Mouse (Mus musculus) lung, postnatal 36 days (tissue): Measurements from ENCODE around the gene Tff3.
A peak's percentile ranks its signal among the peaks of the same experiment; 100 is the strongest.

Source experiments
- DNase-seq: peaks from one replicate; pipeline ENCODE4 v3.0.0; 2022; ENCODE audit warnings: mixed read lengths

The Tff3 gene

GRCm38 (mm10) chr17:31119429-31119828, 10.0 kb downstream of the Tff3 start:
- DNase-seq, result peak; percentile 90

GRCm38 (mm10) chr17:31117946-31118345, 11.5 kb downstream of the Tff3 start:
- no peak for DNase-seq

- no peak for DNase-seq
Measured at GRCm38 (mm10) chr17:31116063-31116462, 13.4 kb downstream of the Tff3 start.

GRCm38 (mm10) chr17:31113191-31113856, 16.1 kb downstream of the Tff3 start:
- DNase-seq, result no peak

- peak; percentile 52 for DNase-seq
Measured at GRCm38 (mm10) chr17:31108388-31108787, 21.1 kb downstream of the Tff3 start.

- DNase-seq, result no peak
Measured at GRCm38 (mm10) chr17:31103823-31104222, 25.6 kb downstream of the Tff3 start.

- DNase-seq, result no peak
Measured at GRCm38 (mm10) chr17:31103007-31103570, 26.4 kb downstream of the Tff3 start.

- no peak for DNase-seq
Measured at GRCm38 (mm10) chr17:31098788-31099187, 30.7 kb downstream of the Tff3 start.

- no peak for DNase-seq
Measured at GRCm38 (mm10) chr17:31096893-31097292, 32.6 kb downstream of the Tff3 start.

- DNase-seq, result no peak
Measured at GRCm38 (mm10) chr17:31095570-31095969, 33.9 kb downstream of the Tff3 start.

GRCm38 (mm10) chr17:31094781-31095180, 34.7 kb downstream of the Tff3 start:
- no peak for DNase-seq

- DNase-seq, result no peak
Measured at GRCm38 (mm10) chr17:31091023-31091735, 38.3 kb downstream of the Tff3 start.

GRCm38 (mm10) chr17:31089848-31090247, 39.6 kb downstream of the Tff3 start:
- DNase-seq, result peak; percentile 58

GRCm38 (mm10) chr17:31088711-31089110, 40.7 kb downstream of the Tff3 start:
- DNase-seq, result peak; percentile 47

- no peak for DNase-seq
Measured at GRCm38 (mm10) chr17:31086196-31086595, 43.2 kb downstream of the Tff3 start.

- no peak for DNase-seq
Measured at GRCm38 (mm10) chr17:31085519-31085918, 43.9 kb downstream of the Tff3 start.

- DNase-seq, result no peak
Measured at GRCm38 (mm10) chr17:31082296-31083078, 47.0 kb downstream of the Tff3 start.

GRCm38 (mm10) chr17:31079078-31079840, 50.2 kb downstream of the Tff3 start:
- peak; percentile 80 for DNase-seq

- DNase-seq, result no peak
Measured at GRCm38 (mm10) chr17:31078581-31078980, 50.9 kb downstream of the Tff3 start.

- peak; percentile 39 for DNase-seq
Measured at GRCm38 (mm10) chr17:31077561-31077960, 51.9 kb downstream of the Tff3 start.

- no peak for DNase-seq
Measured at GRCm38 (mm10) chr17:31075471-31075870, 54.0 kb downstream of the Tff3 start.
